Mouse (Mus musculus) natural killer cell, adult 2 months (primary cell): ENCODE measurements around the gene Cdc14b.
A peak's percentile ranks its signal among the peaks of the same experiment; 100 is the strongest.
"Not testable (repeated sequence)": the region's sequence is repeated elsewhere in the genome, so short reads cannot be mapped to it uniquely, and the experiment has no call there.

ENCODE experiments used
- DNase-seq, 2 experiments: peaks; one replicate each; pipeline ENCODE4 v3.0.0; 2022; ENCODE audit warnings: low spot score in 2 of 2

Cdc14b gene

GRCm38 (mm10) chr13:64273891-64274844 is 922 bp downstream of the Cdc14b start:
- peak; percentile 57 to 72 for DNase-seq

GRCm38 (mm10) chr13:64273352-64273751 is 1.7 kb downstream of the Cdc14b start:
- DNase-seq: no peak

- DNase-seq: no peak
Observed at GRCm38 (mm10) chr13:64268384-64268783, 6.7 kb downstream of the Cdc14b start.

GRCm38 (mm10) chr13:64267151-64267550 is 7.9 kb downstream of the Cdc14b start:
- no peak for DNase-seq

GRCm38 (mm10) chr13:64264586-64264985 is 10.5 kb downstream of the Cdc14b start:
- no peak for DNase-seq

- no peak for DNase-seq
Observed at GRCm38 (mm10) chr13:64259903-64260302, 15.2 kb downstream of the Cdc14b start.

GRCm38 (mm10) chr13:64258516-64258821 is 16.6 kb downstream of the Cdc14b start:
- DNase-seq: no peak

GRCm38 (mm10) chr13:64257814-64258515 is 17.1 kb downstream of the Cdc14b start:
- DNase-seq: no peak

- no peak for DNase-seq
Observed at GRCm38 (mm10) chr13:64257010-64257813, 17.9 kb downstream of the Cdc14b start.

- not testable (repeated sequence) for DNase-seq
Observed at GRCm38 (mm10) chr13:64254185-64254584, 20.9 kb downstream of the Cdc14b start.

- no peak for DNase-seq
Observed at GRCm38 (mm10) chr13:64253697-64254096, 21.4 kb downstream of the Cdc14b start.

GRCm38 (mm10) chr13:64252147-64252546 is 22.9 kb downstream of the Cdc14b start:
- DNase-seq: peak; percentile 54 to 74

GRCm38 (mm10) chr13:64250363-64250762 is 24.7 kb downstream of the Cdc14b start:
- DNase-seq: peak; percentile 30 to 50

- peak; percentile 85 to 89 for DNase-seq
Observed at GRCm38 (mm10) chr13:64248775-64249524, 26.1 kb downstream of the Cdc14b start.

GRCm38 (mm10) chr13:64248161-64248774 is 26.8 kb downstream of the Cdc14b start:
- peak; percentile 63 to 65 for DNase-seq

GRCm38 (mm10) chr13:64246106-64246505 is 29.0 kb downstream of the Cdc14b start:
- DNase-seq: no peak

- no peak for DNase-seq
Observed at GRCm38 (mm10) chr13:64244685-64245261, 30.3 kb downstream of the Cdc14b start.

GRCm38 (mm10) chr13:64242721-64243120 is 32.4 kb downstream of the Cdc14b start:
- DNase-seq: no peak

- DNase-seq: no peak
Observed at GRCm38 (mm10) chr13:64240626-64241025, 34.5 kb downstream of the Cdc14b start.

GRCm38 (mm10) chr13:64237681-64238157 is 37.4 kb downstream of the Cdc14b start:
- DNase-seq: no peak
